Mouse (Mus musculus): Measurements from ENCODE around the gene Gm13290.
"Not testable (repeated sequence)": the region's sequence is repeated elsewhere in the genome, so short reads cannot be mapped to it uniquely, and the experiment has no call there.

Gene Gm13290

GRCm38 (mm10) chr4:88782335-88782734 lies 8.7 kb downstream of the Gm13290 start:
- peak; percentile 94 for DNase-seq

- DNase-seq, result not testable (repeated sequence)
Measured at GRCm38 (mm10) chr4:88785409-88785808, 11.8 kb downstream of the Gm13290 start, which contains the start of gene Gm13276. TSS of gene Gm13276 (plus strand) at chr4:88785709.

GRCm38 (mm10) chr4:88788402-88788801 lies 14.8 kb downstream of the Gm13290 start, which contains the start of gene Gm13277:
TSS of gene Gm13277 (plus strand) at chr4:88788632.
- DNase-seq, result peak; percentile 97

- DNase-seq, result not testable (repeated sequence)
Measured at GRCm38 (mm10) chr4:88791250-88791649, 17.6 kb downstream of the Gm13290 start, which contains the start of gene Gm13278. TSS of gene Gm13278 (plus strand) at chr4:88791550.

- DNase-seq, result peak; percentile 99
Measured at GRCm38 (mm10) chr4:88793936-88794675, 20.5 kb downstream of the Gm13290 start, which contains the start of gene Gm13275. TSS of gene Gm13275 (plus strand) at chr4:88794487.

- not testable (repeated sequence) for DNase-seq
Measured at GRCm38 (mm10) chr4:88797097-88797496, 23.5 kb downstream of the Gm13290 start, which contains the start of gene Gm13279. TSS of gene Gm13279 (plus strand) at chr4:88797397.

GRCm38 (mm10) chr4:88799365-88799764 lies 25.7 kb downstream of the Gm13290 start, which contains the start of gene Gm13285:
TSS of gene Gm13285 (plus strand) at chr4:88799665.
- peak; percentile 49 for DNase-seq

- not testable (repeated sequence) for DNase-seq
Measured at GRCm38 (mm10) chr4:88802954-88803353, 29.3 kb downstream of the Gm13290 start, which contains the start of gene Gm13287. TSS of gene Gm13287 (plus strand) at chr4:88803254.

- DNase-seq, result not testable (repeated sequence)
Measured at GRCm38 (mm10) chr4:88805231-88805630, 31.6 kb downstream of the Gm13290 start, which contains the start of gene Gm13288. TSS of gene Gm13288 (plus strand) at chr4:88805531.

GRCm38 (mm10) chr4:88805761-88806160 lies 32.1 kb downstream of the Gm13290 start:
- DNase-seq, result peak; percentile 93

GRCm38 (mm10) chr4:88815928-88816327 lies 42.3 kb downstream of the Gm13290 start, which contains the start of gene Ifna7:
TSS of gene Ifna7 (plus strand) at chr4:88816228.
- DNase-seq, result no peak

GRCm38 (mm10) chr4:88819659-88820058 lies 46.0 kb downstream of the Gm13290 start, which contains the start of gene Ifna11:
TSS of gene Ifna11 (plus strand) at chr4:88819959.
- DNase-seq, result no peak

GRCm38 (mm10) chr4:88822995-88823394 lies 49.4 kb downstream of the Gm13290 start:
- DNase-seq, result no peak
